Mouse (Mus musculus) hindbrain, embryonic 14.5 days (tissue): ENCODE data around the gene Gm44502. TPM values are rescaled to one million over a fixed set of nuclear protein-coding genes. Genes with fewer than 3 reads are reported as not detected.

Experiments used
- ATAC-seq: fragments of 200-750 bp; cut with Nextera tagmentation; 2 replicates; pipeline ENCODE4 v1.8.0; 2017; ENCODE audit warnings: moderate number of reproducible peaks, mild to moderate bottlenecking, moderate TSS enrichment, moderate library complexity; ENCODE audit not compliant: low FRiP score
- DNase-seq: peaks from one replicate; pipeline ENCODE4 v3.0.0-alpha.2; 2015; ENCODE audit warnings: low spot score
- H3K27ac ChIP-seq: fragments of 300-500 bp; sonication (generic); 2 replicates; pipeline ENCODE4 v1.5.1; 2014; ENCODE audit warnings: mild to moderate bottlenecking, moderate library complexity
- H3K27me3 ChIP-seq: fragments of 300-500 bp; sonication (generic); 2 replicates; pipeline ENCODE4 v1.6.1; 2014; ENCODE audit warnings: mild to moderate bottlenecking, low read length, mixed read lengths; ENCODE audit not compliant: control insufficient read depth, insufficient read depth
- H3K36me3 ChIP-seq: fragments of 300-500 bp; sonication (generic); replicated peaks from 2 replicates; pipeline ENCODE4 v1.6.1; 2014; ENCODE audit not compliant: control insufficient read depth, insufficient read depth
- H3K4me1 ChIP-seq: fragments of 300-500 bp; sonication (generic); replicated peaks from 2 replicates; pipeline ENCODE4 v1.6.1; 2014; ENCODE audit warnings: antibody characterized with exemption, low read length, mixed read lengths; ENCODE audit not compliant: control insufficient read depth, insufficient read depth
- H3K4me2 ChIP-seq: fragments of 300-500 bp; sonication (generic); replicated peaks from 2 replicates; pipeline ENCODE4 v1.6.1; 2014; ENCODE audit warnings: mild to moderate bottlenecking, moderate library complexity
- H3K4me3 ChIP-seq: fragments of 300-500 bp; sonication (generic); replicated peaks from 2 replicates; pipeline ENCODE4 v1.5.1; 2014; ENCODE audit warnings: mild to moderate bottlenecking, low read length
- H3K9ac ChIP-seq: fragments of 300-500 bp; sonication (generic); 2 replicates; pipeline ENCODE4 v1.6.1; 2014
- H3K9me3 ChIP-seq: fragments of 300-500 bp; sonication (generic); 2 replicates; pipeline ENCODE4 v1.6.1; 2016; ENCODE audit warnings: low read length; ENCODE audit not compliant: control insufficient read depth
- WGBS: fragments of 180-500 bp; shearing (Covaris S2); extraction: QIAGEN DNeasy Blood & Tissue Kit; methylation state at CpG from one replicate; pipeline ENCODE4 v1.1.7; 2014; 5-methylcytosine and 5-hydroxymethylcytosine counted together
- polyA plus RNA-seq: library from polyadenylated mRNA; unstranded; fragments of >200 nt; fragmentation: Nextera tagmentation; extraction: Ambion mirVana; gene quantifications from 2 replicates; pipeline ENCODE4 v1.2.1, GENCODE M21; 2014

The Gm44502 gene
- polyA plus RNA-seq, 1 experiment from 2014 or later = not detected

GRCm38 (mm10) chr15:89376040-89376439 is 53.5 kb downstream of the Gm44502 start:
- H3K27me3 ChIP-seq = peaks cover 53% of the 10 kb centered on the region
- WGBS = 78% methylated on average over 7 of the region's 7 CpGs

GRCm38 (mm10) chr15:89374801-89375534 is 54.5 kb downstream of the Gm44502 start:
- Histone ChIP-seq H3K27me3 (peaks cover 42% of the 10 kb centered on the region), H3K36me3 (peaks cover 23% of the 10 kb centered on the region), H3K4me1 (peaks cover 20% of the 10 kb centered on the region), H3K9ac (no peak overlapping the region), H3K4me3 (no peak overlapping the region), H3K27ac (no peak overlapping the region), H3K4me2 (0 out of 2 replicates have a peak overlapping the region, but pooled peaks have one; percentile 70), H3K9me3 (no peaks in the 10 kb centered on the region)
- DNase-seq (no peak), ATAC-seq (no peak)
- 91% methylated on average over 17 of the region's 17 CpGs for WGBS

More at GRCm38 (mm10) chr15:89376040-89376439, 53.5 kb downstream of the Gm44502 start:
- no peak overlapping the region for H3K4me3 ChIP-seq
- H3K4me1 ChIP-seq = peaks cover 20% of the 10 kb centered on the region
- H3K9me3 ChIP-seq = no peaks in the 10 kb centered on the region
- no peak for ATAC-seq
- H3K4me2 ChIP-seq = no peak overlapping the region
- H3K36me3 ChIP-seq = peaks cover 13% of the 10 kb centered on the region
- H3K27ac ChIP-seq = no peak overlapping the region
- DNase-seq = no peak
- no peak overlapping the region for H3K9ac ChIP-seq

GRCm38 (mm10) chr15:89374340-89374739 is 55.2 kb downstream of the Gm44502 start:
- 52% methylated on average over 9 of the region's 9 CpGs for WGBS
- peaks cover 36% of the 10 kb centered on the region for H3K27me3 ChIP-seq
- no peak for ATAC-seq
- peak overlapping the region; percentile 91 for H3K27ac ChIP-seq
- H3K36me3 ChIP-seq = peaks cover 30% of the 10 kb centered on the region
- H3K4me2 ChIP-seq = peak overlapping the region; percentile 70
- H3K9me3 ChIP-seq = no peaks in the 10 kb centered on the region
- peaks cover 20% of the 10 kb centered on the region for H3K4me1 ChIP-seq
- H3K4me3 ChIP-seq = peak overlapping the region; percentile 61
- peak overlapping the region; percentile 77 for H3K9ac ChIP-seq
- no peak for DNase-seq

GRCm38 (mm10) chr15:89373762-89374248 is 55.7 kb downstream of the Gm44502 start, which contains the start of gene Sco2:
Gene Sco2 (minus strand): TSS chr15:89373846.
- Histone ChIP-seq H3K27me3 (peaks cover 31% of the 10 kb centered on the region), H3K9ac (peak within 1 kb of the TSS; percentile 77), H3K9me3 (no peaks in the 10 kb centered on the region), H3K27ac (peak within 1 kb of the TSS; percentile 91), H3K4me2 (peak within 1 kb of the TSS; percentile 70), H3K4me1 (peaks cover 20% of the 10 kb centered on the region), H3K4me3 (peak within 1 kb of the TSS; percentile 61), H3K36me3 (peaks cover 35% of the 10 kb centered on the region)
- WGBS = under 1% methylated on average over 42 of the region's 42 CpGs
- ATAC-seq (peak; percentile 87), DNase-seq (peak; percentile 92)

- Histone ChIP-seq H3K4me2 (peak overlapping the region; percentile 70), H3K27me3 (peaks cover 25% of the 10 kb centered on the region), H3K4me3 (peak overlapping the region; percentile 61), H3K9ac (peak overlapping the region; percentile 77), H3K36me3 (peaks cover 41% of the 10 kb centered on the region), H3K9me3 (no peaks in the 10 kb centered on the region), H3K27ac (peak overlapping the region; percentile 91), H3K4me1 (peaks cover 15% of the 10 kb centered on the region)
- peak; percentile 74 for DNase-seq
- WGBS = 2% methylated on average over 35 of the region's 35 CpGs
- ATAC-seq = peak; percentile 74
Observed at GRCm38 (mm10) chr15:89373027-89373761, 56.3 kb downstream of the Gm44502 start.

GRCm38 (mm10) chr15:89372536-89372935 is 57.0 kb downstream of the Gm44502 start:
- Histone ChIP-seq H3K36me3 (peaks cover 48% of the 10 kb centered on the region), H3K9me3 (no peaks in the 10 kb centered on the region), H3K27me3 (peaks cover 18% of the 10 kb centered on the region), H3K4me2 (peak overlapping the region; percentile 70), H3K27ac (no peak overlapping the region), H3K9ac (peak overlapping the region; percentile 77), H3K4me1 (peaks cover 15% of the 10 kb centered on the region), H3K4me3 (peak overlapping the region; percentile 61)
- no peak for ATAC-seq
- WGBS = 84% methylated on average over 7 of the region's 7 CpGs
- DNase-seq = no peak

- peaks cover 13% of the 10 kb centered on the region for H3K27me3 ChIP-seq
- H3K9ac ChIP-seq = no peak overlapping the region
- 91% methylated on average over 13 of the region's 13 CpGs for WGBS
- peaks cover 15% of the 10 kb centered on the region for H3K4me1 ChIP-seq
- no peak overlapping the region for H3K4me3 ChIP-seq
- H3K4me2 ChIP-seq = no peak overlapping the region
- no peak overlapping the region for H3K27ac ChIP-seq
- ATAC-seq (no peak), DNase-seq (no peak)
- H3K9me3 ChIP-seq = no peaks in the 10 kb centered on the region
- H3K36me3 ChIP-seq = peaks cover 52% of the 10 kb centered on the region
Observed at GRCm38 (mm10) chr15:89372068-89372467, 57.4 kb downstream of the Gm44502 start.
